Mouse (Mus musculus): ENCODE measurements around the gene Ms4a6d.

GRCm38 (mm10) chr19:11589205-11589604 is 15.4 kb downstream of the Ms4a6d start:
- no peak for TF ChIP-seq GATA1 (IDR thresholded peaks at IDR 0.05; ENCODE audit: borderline replicate concordance, low read length)
- TF ChIP-seq FLI1 (IDR thresholded peaks at IDR 0.05; ENCODE audit: low read length) = no peak
